Mouse (Mus musculus) limb, embryonic 12.5 days (tissue): Measurements from ENCODE around the gene Gpatch3. TPM values are rescaled to one million over a fixed set of nuclear protein-coding genes. Genes with fewer than 3 reads are reported as not detected.

Source experiments
- ATAC-seq: fragments of 200-750 bp; cut with Nextera tagmentation; 2 replicates; pipeline ENCODE4 v1.8.0; 2017; ENCODE audit warnings: low read depth, moderate TSS enrichment; ENCODE audit not compliant: insufficient number of reproducible peaks, insufficient read depth, low FRiP score, low TSS enrichment
- H3K27ac ChIP-seq: fragments of 300-500 bp; sonication (generic); 2 replicates; pipeline ENCODE4 v1.5.1; 2016; ENCODE audit warnings: mild to moderate bottlenecking, moderate library complexity
- H3K27me3 ChIP-seq: fragments of 300-500 bp; sonication (generic); 2 replicates; pipeline ENCODE4 v1.6.1; 2016; ENCODE audit warnings: mild to moderate bottlenecking, moderate library complexity
- H3K36me3 ChIP-seq: fragments of 300-500 bp; sonication (generic); 2 replicates; pipeline ENCODE4 v1.6.1; 2016; ENCODE audit warnings: mild to moderate bottlenecking, moderate library complexity
- H3K4me1 ChIP-seq: fragments of 300-500 bp; sonication (generic); replicated peaks from 2 replicates; pipeline ENCODE4 v1.6.1; 2016
- H3K4me2 ChIP-seq: fragments of 300-500 bp; sonication (generic); 2 replicates; pipeline ENCODE4 v1.6.1; 2016; ENCODE audit warnings: mild to moderate bottlenecking, moderate library complexity
- H3K4me3 ChIP-seq: fragments of 300-500 bp; sonication (generic); replicated peaks from 2 replicates; pipeline ENCODE4 v1.5.1; 2016; ENCODE audit warnings: mild to moderate bottlenecking
- H3K9ac ChIP-seq: fragments of 300-500 bp; sonication (generic); replicated peaks from 2 replicates; pipeline ENCODE4 v1.6.1; 2016; ENCODE audit warnings: mild to moderate bottlenecking, moderate library complexity
- H3K9me3 ChIP-seq: fragments of 300-500 bp; sonication (generic); 2 replicates; pipeline ENCODE4 v1.6.1; 2016; ENCODE audit warnings: mild to moderate bottlenecking, moderate library complexity
- WGBS: fragments of 180-500 bp; shearing (Covaris S2); methylation state at CpG from one replicate; pipeline ENCODE4 v1.1.7; 2016; 5-methylcytosine and 5-hydroxymethylcytosine counted together
- polyA plus RNA-seq: library from polyadenylated mRNA; unstranded; fragments of >200 nt; fragmentation: Nextera tagmentation; extraction: Ambion mirVana; gene quantifications from 2 replicates; pipeline ENCODE4 v1.2.1, GENCODE M21; 2016

Gpatch3 gene
- polyA plus RNA-seq, 1 experiment from 2014 or later, result 12.0 TPM

GRCm38 (mm10) chr4:133619473-133620136 is 45.1 kb downstream of the Gpatch3 start:
- Histone ChIP-seq H3K9ac (no peak overlapping the region), H3K4me2 (no peak overlapping the region), H3K4me3 (no peak overlapping the region), H3K27ac (no peak overlapping the region), H3K9me3 (no peaks in the 10 kb centered on the region), H3K36me3 (peaks cover 79% of the 10 kb centered on the region), H3K27me3 (no peaks in the 10 kb centered on the region), H3K4me1 (no peaks in the 10 kb centered on the region)
- ATAC-seq, result no peak
- WGBS, result 67% methylated on average over 4 of the region's 4 CpGs

GRCm38 (mm10) chr4:133620668-133621067 is 46.1 kb downstream of the Gpatch3 start:
- Histone ChIP-seq H3K27me3 (no peaks in the 10 kb centered on the region), H3K36me3 (peaks cover 78% of the 10 kb centered on the region), H3K9me3 (no peaks in the 10 kb centered on the region), H3K4me1 (no peaks in the 10 kb centered on the region), H3K4me3 (no peak overlapping the region), H3K4me2 (no peak overlapping the region), H3K9ac (no peak overlapping the region), H3K27ac (no peak overlapping the region)
- 86% methylated on average over 8 of the region's 8 CpGs for WGBS
- no peak for ATAC-seq

- ATAC-seq, result no peak
- no peak overlapping the region for H3K4me3 ChIP-seq
- H3K9ac ChIP-seq, result no peak overlapping the region
- no peak overlapping the region for H3K27ac ChIP-seq
- no peaks in the 10 kb centered on the region for H3K4me1 ChIP-seq
- H3K9me3 ChIP-seq, result no peaks in the 10 kb centered on the region
- no peaks in the 10 kb centered on the region for H3K27me3 ChIP-seq
- H3K4me2 ChIP-seq, result no peak overlapping the region
- WGBS, result 86% methylated on average over 11 of the region's 11 CpGs
- H3K36me3 ChIP-seq, result peaks cover 81% of the 10 kb centered on the region
Measured at GRCm38 (mm10) chr4:133622161-133622695, 47.7 kb downstream of the Gpatch3 start.

GRCm38 (mm10) chr4:133624830-133625229 is 50.3 kb downstream of the Gpatch3 start:
- no peaks in the 10 kb centered on the region for H3K9me3 ChIP-seq
- 89% methylated on average over 7 of the region's 7 CpGs for WGBS
- H3K27me3 ChIP-seq, result no peaks in the 10 kb centered on the region
- no peak overlapping the region for H3K4me3 ChIP-seq
- no peak for ATAC-seq
- H3K4me2 ChIP-seq, result no peak overlapping the region
- no peaks in the 10 kb centered on the region for H3K4me1 ChIP-seq
- no peak overlapping the region for H3K27ac ChIP-seq
- H3K36me3 ChIP-seq, result peaks cover 64% of the 10 kb centered on the region
- H3K9ac ChIP-seq, result no peak overlapping the region

- H3K27me3 ChIP-seq, result no peaks in the 10 kb centered on the region
- no peak overlapping the region for H3K4me2 ChIP-seq
- 67% methylated on average over 11 of the region's 11 CpGs for WGBS
- H3K4me1 ChIP-seq, result peaks cover 2% of the 10 kb centered on the region
- H3K27ac ChIP-seq, result peak overlapping the region; percentile 41; the same call in 1 of the 2 replicates
- H3K4me3 ChIP-seq, result no peak overlapping the region
- 0 out of 2 replicates have a peak overlapping the region, but pooled peaks have one; percentile 13 for H3K9ac ChIP-seq
- no peak for ATAC-seq
- H3K9me3 ChIP-seq, result no peaks in the 10 kb centered on the region
- H3K36me3 ChIP-seq, result peaks cover 61% of the 10 kb centered on the region
Measured at GRCm38 (mm10) chr4:133625621-133626071, 51.1 kb downstream of the Gpatch3 start.

- 41% methylated on average over 5 of the region's 5 CpGs for WGBS
- ATAC-seq, result no peak
- peaks cover 58% of the 10 kb centered on the region for H3K36me3 ChIP-seq
- H3K9me3 ChIP-seq, result no peaks in the 10 kb centered on the region
- 0 out of 2 replicates have a peak overlapping the region, but pooled peaks have one; percentile 13 for H3K9ac ChIP-seq
- H3K27me3 ChIP-seq, result no peaks in the 10 kb centered on the region
- H3K27ac ChIP-seq, result no peak overlapping the region; the same call in 1 of the 2 replicates
- H3K4me3 ChIP-seq, result no peak overlapping the region
- H3K4me2 ChIP-seq, result no peak overlapping the region
- H3K4me1 ChIP-seq, result peaks cover 8% of the 10 kb centered on the region
Measured at GRCm38 (mm10) chr4:133626221-133626620, 51.7 kb downstream of the Gpatch3 start.

- peaks cover 54% of the 10 kb centered on the region for H3K36me3 ChIP-seq
Measured at GRCm38 (mm10) chr4:133626621-133627020, 52.1 kb downstream of the Gpatch3 start.

GRCm38 (mm10) chr4:133627039-133627438 is 52.5 kb downstream of the Gpatch3 start:
- no peak overlapping the region for H3K9ac ChIP-seq
- 91% methylated on average over 14 of the region's 14 CpGs for WGBS
- no peak overlapping the region for H3K4me3 ChIP-seq
- H3K27ac ChIP-seq, result no peak overlapping the region
- H3K36me3 ChIP-seq, result peaks cover 51% of the 10 kb centered on the region
- no peak overlapping the region for H3K4me2 ChIP-seq
- H3K4me1 ChIP-seq, result peaks cover 15% of the 10 kb centered on the region
- no peaks in the 10 kb centered on the region for H3K27me3 ChIP-seq
- H3K9me3 ChIP-seq, result no peaks in the 10 kb centered on the region
- no peak for ATAC-seq

More at GRCm38 (mm10) chr4:133626621-133627020, 52.1 kb downstream of the Gpatch3 start:
- Histone ChIP-seq H3K4me2 (no peak overlapping the region), H3K9me3 (no peaks in the 10 kb centered on the region), H3K27ac (no peak overlapping the region), H3K4me1 (peaks cover 10% of the 10 kb centered on the region), H3K4me3 (no peak overlapping the region), H3K27me3 (no peaks in the 10 kb centered on the region), H3K9ac (no peak overlapping the region)
- ATAC-seq, result no peak
- WGBS, result 92% methylated on average over 9 of the region's 9 CpGs

- Histone ChIP-seq H3K9ac (no peak overlapping the region), H3K9me3 (no peaks in the 10 kb centered on the region), H3K36me3 (peaks cover 42% of the 10 kb centered on the region), H3K4me2 (no peak overlapping the region), H3K27ac (no peak overlapping the region), H3K4me3 (no peak overlapping the region), H3K4me1 (peaks cover 21% of the 10 kb centered on the region), H3K27me3 (no peaks in the 10 kb centered on the region)
- WGBS, result 81% methylated on average over 2 of the region's 2 CpGs
- ATAC-seq, result no peak
Measured at GRCm38 (mm10) chr4:133628517-133628916, 54.0 kb downstream of the Gpatch3 start.

- no peak overlapping the region for H3K27ac ChIP-seq
- peaks cover 36% of the 10 kb centered on the region for H3K36me3 ChIP-seq
- 83% methylated on average over 7 of the region's 7 CpGs for WGBS
- no peak overlapping the region for H3K4me3 ChIP-seq
- no peak overlapping the region for H3K4me2 ChIP-seq
- no peaks in the 10 kb centered on the region for H3K9me3 ChIP-seq
- ATAC-seq, result no peak
- peaks cover 23% of the 10 kb centered on the region for H3K4me1 ChIP-seq
- H3K27me3 ChIP-seq, result no peaks in the 10 kb centered on the region
- no peak overlapping the region for H3K9ac ChIP-seq
Measured at GRCm38 (mm10) chr4:133629191-133629590, 54.6 kb downstream of the Gpatch3 start.

- no peaks in the 10 kb centered on the region for H3K9me3 ChIP-seq
- peaks cover 23% of the 10 kb centered on the region for H3K4me1 ChIP-seq
- no peak overlapping the region for H3K4me2 ChIP-seq
- H3K36me3 ChIP-seq, result peaks cover 25% of the 10 kb centered on the region
- H3K4me3 ChIP-seq, result no peak overlapping the region
- ATAC-seq, result no peak
- H3K9ac ChIP-seq, result 0 out of 2 replicates have a peak overlapping the region, but pooled peaks have one; percentile 6
- no peak overlapping the region for H3K27ac ChIP-seq
- no peaks in the 10 kb centered on the region for H3K27me3 ChIP-seq
- 92% methylated on average over 8 of the region's 8 CpGs for WGBS
Measured at GRCm38 (mm10) chr4:133630326-133630920, 55.9 kb downstream of the Gpatch3 start.
